Mouse (Mus musculus) ES-E14 (cell line): ENCODE measurements at regions not wholly inside any gene's neighbourhood (a gene's known extent, or its start where the extent isn't known, plus 50 kb on each side); places are given as distances from the start of the nearest gene placed in this dataset.

Source experiments
- CHD2 ChIP-seq: IDR thresholded peaks from 2 replicates; pipeline ENCODE4 v1.6.1; 2014; ENCODE audit warnings: mild to moderate bottlenecking, low read depth, low read length, inconsistent platforms
- MAFK ChIP-seq: IDR thresholded peaks from 2 replicates; pipeline ENCODE4 v1.6.1; 2014; ENCODE audit warnings: mild to moderate bottlenecking, low read depth, low read length, inconsistent platforms; ENCODE audit not compliant: insufficient read depth
- ZNF384 ChIP-seq: IDR thresholded peaks from 2 replicates; pipeline ENCODE4 v1.6.1; 2012; ENCODE audit warnings: low read depth, low read length, inconsistent platforms

DNA sequence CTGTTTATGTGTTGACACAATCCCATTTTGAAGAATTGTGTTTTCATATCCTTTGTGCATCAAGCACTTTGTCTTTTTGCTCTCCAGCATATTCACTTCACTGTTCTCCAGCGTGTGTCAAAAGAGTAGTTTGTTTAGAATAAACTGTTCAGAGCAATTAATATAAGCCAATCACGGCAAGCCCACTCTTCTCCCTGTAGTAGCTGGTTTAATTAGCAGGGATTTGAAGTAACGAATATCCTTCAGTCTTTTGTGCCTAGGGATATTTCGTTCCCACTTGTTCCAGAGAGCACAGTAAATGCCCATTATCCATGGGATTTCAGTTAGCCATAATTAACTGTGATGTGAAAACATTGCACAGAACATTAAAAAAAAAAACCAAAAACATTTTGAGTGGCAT lies 565.4 kb downstream of the Poteg start:
- TF ChIP-seq MAFK = no peak
- TF ChIP-seq CHD2 = no peak
- TF ChIP-seq ZNF384 = no peak
